Mouse (Mus musculus) brown adipose tissue, adult 24 weeks (tissue): ENCODE measurements around the gene Usp5. TPM values are rescaled to one million over a fixed set of nuclear protein-coding genes. Genes with fewer than 3 reads are reported as not detected.

ENCODE experiments used
- polyA plus RNA-seq: library from polyadenylated mRNA; stranded (reverse); fragments of >200 nt; gene quantifications from 2 replicates; pipeline ENCODE4 v1.2.4, GENCODE M21; 2012; ENCODE audit not compliant: missing spikeins, insufficient read depth, insufficient read length

Usp5 gene
- polyA plus RNA-seq, 1 experiment: 35.8 TPM

Other genes starting within 250 kb of the Usp5 start
- gene C1s2, start 193.4 kb downstream of the Usp5 start, polyA plus RNA-seq: not detected in 2 replicates
- gene Lpcat3, start 166.5 kb downstream of the Usp5 start, polyA plus RNA-seq: 43.7 and 58.4 TPM in 2 replicates
- gene Emg1, start 117.3 kb downstream of the Usp5 start, polyA plus RNA-seq: 78.3 and 102 TPM in 2 replicates
- 284 and 381 TPM in 2 replicates for gene Phb2, start 117.1 kb downstream of the Usp5 start, polyA plus RNA-seq
- 13.5 and 14.1 TPM in 2 replicates for gene Ptpn6, start 90.8 kb downstream of the Usp5 start, polyA plus RNA-seq
- 301 and 355 TPM in 2 replicates for gene Grcc10, start 88.1 kb downstream of the Usp5 start, polyA plus RNA-seq
- gene Gm45234, start 73.5 kb downstream of the Usp5 start, polyA plus RNA-seq: not detected in 2 replicates
- 31.7 and 35.7 TPM in 2 replicates for gene Atn1, start 73.0 kb downstream of the Usp5 start, polyA plus RNA-seq
- 0.63 TPM in 1 of 2 replicates, not detected in the other for gene Eno2, start 59.8 kb downstream of the Usp5 start, polyA plus RNA-seq
- not detected in 2 replicates for gene Lrrc23, start 49.8 kb downstream of the Usp5 start, polyA plus RNA-seq
- gene Spsb2, start 20.8 kb downstream of the Usp5 start, polyA plus RNA-seq: 5.1 and 7.3 TPM in 2 replicates
- gene Tpi1, start 15.2 kb downstream of the Usp5 start, polyA plus RNA-seq: 519 and 573 TPM in 2 replicates
- 2.4 TPM in 1 of 2 replicates, not detected in the other for gene Cdca3, start 63 bp upstream of the Usp5 start, polyA plus RNA-seq
- gene Gnb3, start 10.8 kb upstream of the Usp5 start, polyA plus RNA-seq: not detected in 2 replicates
- gene P3h3, start 28.3 kb upstream of the Usp5 start, polyA plus RNA-seq: 2.7 and 3.8 TPM in 2 replicates
- 0.88 TPM in 1 of 2 replicates, not detected in the other for gene Gpr162, start 34.5 kb upstream of the Usp5 start, polyA plus RNA-seq
- not detected in 2 replicates for gene Cd4, start 58.7 kb upstream of the Usp5 start, polyA plus RNA-seq
- 12.2 and 15.1 TPM in 2 replicates for gene Lag3, start 82.2 kb upstream of the Usp5 start, polyA plus RNA-seq
- 949 and 1,236 TPM in 2 replicates for gene Ptms, start 90.6 kb upstream of the Usp5 start, polyA plus RNA-seq
- gene Mlf2, start 101.9 kb upstream of the Usp5 start, polyA plus RNA-seq: 238 and 301 TPM in 2 replicates
- 74.8 and 85.4 TPM in 2 replicates for gene Cops7a, start 136.1 kb upstream of the Usp5 start, polyA plus RNA-seq
- 0.54 TPM in 1 of 2 replicates, not detected in the other for gene Pianp, start 167.2 kb upstream of the Usp5 start, polyA plus RNA-seq
- gene Zfp384, start 179.7 kb upstream of the Usp5 start, polyA plus RNA-seq: 19.9 and 25.6 TPM in 2 replicates
- 32.1 and 34.0 TPM in 2 replicates for gene Ing4, start 210.3 kb upstream of the Usp5 start, polyA plus RNA-seq
- 5.1 and 5.5 TPM in 2 replicates for gene Acrbp, start 220.2 kb upstream of the Usp5 start, polyA plus RNA-seq
- not detected in 2 replicates for gene Lpar5, start 238.4 kb upstream of the Usp5 start, polyA plus RNA-seq